Comparison of ENCODE assay signal across 23 mouse cellular contexts in genomic region chrX:104478041-104478440, GRCm38 (mm10). TPM values are rescaled to one million over a fixed set of nuclear protein-coding genes. Genes with fewer than 3 reads are reported as not detected.
DNase-seq lines count a peak whose midpoint lies in the region; ATAC-seq and TF ChIP-seq lines count a peak whose summit lies in the region.
"Had no signal": no experiment of that assay in that cellular context is flagged by ENCODE, and none has a peak within 500 bp of the region (broad histone marks: within the 10 kb centered on the region; RNA-seq: fewer than 3 reads in every experiment).

No protein-coding gene starts in this region.

- 23% methylated on average over 2 of the region's 2 CpGs for WGBS in kidney, postnatal 0 days

- no peaks in the 10 kb centered on the region for H3K27me3 ChIP-seq in kidney, postnatal 0 days (ENCODE audit: insufficient read depth, low read length)
- H3K27me3 ChIP-seq in MEL (ENCODE audit: control insufficient read depth in 1 of 2, insufficient read depth in 2 of 2, low read length in 2 of 2): no peaks in the 10 kb centered on the region

- no peaks in the 10 kb centered on the region for H3K4me1 ChIP-seq in kidney, postnatal 0 days (replicated peaks; ENCODE audit: insufficient read depth, low read length)
- no peaks in the 10 kb centered on the region for H3K4me1 ChIP-seq in MEL (ENCODE audit: control insufficient read depth in 1 of 2, insufficient read depth in 2 of 2, low read length in 2 of 2)
- H3K4me1 ChIP-seq: embryonic facial prominence, embryonic 12.5 days; forebrain, embryonic 12.5 days; heart, embryonic 10.5 days; hindbrain, embryonic 15.5 days; liver, embryonic 13.5 days; midbrain, embryonic 13.5 days had no signal

- no peak for ATAC-seq in kidney, postnatal 0 days (replicated peaks; ENCODE audit: low FRiP score, low read depth)
- ATAC-seq: midbrain, embryonic 13.5 days had no signal

- TF ChIP-seq CTCF in kidney, postnatal 0 days (IDR thresholded peaks at IDR 0.05; ENCODE audit: low read depth): no peak
- no peak for TF ChIP-seq CTCF in MEL (IDR thresholded peaks at IDR 0.05 in 2 of 3, conservative IDR thresholded peaks at IDR 0.05 in 1 of 3; ENCODE audit: control insufficient read depth in 1 of 3, insufficient read depth in 1 of 3, low read depth in 2 of 3, low read length in 3 of 3, poor library complexity in 1 of 3, severe bottlenecking in 1 of 3)

- no peak for TF ChIP-seq POLR2A in MEL (IDR thresholded peaks at IDR 0.05; ENCODE audit: control insufficient read depth in 1 of 2, insufficient read depth in 1 of 2, low read depth in 1 of 2, low read length in 2 of 2, poor library complexity in 1 of 2)

- H3K4me3 ChIP-seq in kidney, postnatal 0 days (replicated peaks; ENCODE audit: low read depth, low read length): no peak overlapping the region
- no peak overlapping the region for H3K4me3 ChIP-seq in MEL (ENCODE audit: control insufficient read depth in 1 of 2, insufficient read depth in 1 of 2, low read depth in 2 of 2, low read length in 2 of 2)
- H3K4me3 ChIP-seq: embryonic facial prominence, embryonic 12.5 days; erythroblast, embryonic 14.5 days; forebrain, embryonic 12.5 days; gastrocnemius, adult 2 months; heart, embryonic 10.5 days; hindbrain, embryonic 15.5 days; liver, embryonic 13.5 days; midbrain, embryonic 13.5 days had no signal

- no peaks in the 10 kb centered on the region for H3K9me3 ChIP-seq in kidney, postnatal 0 days (replicated peaks; ENCODE audit: low read length)
- H3K9me3 ChIP-seq in MEL (replicated peaks; ENCODE audit: insufficient read depth, low read length): no peaks in the 10 kb centered on the region
- H3K9me3 ChIP-seq: embryonic facial prominence, embryonic 12.5 days; forebrain, embryonic 12.5 days; heart, embryonic 10.5 days; hindbrain, embryonic 15.5 days; liver, embryonic 13.5 days; midbrain, embryonic 13.5 days had no signal

- no peak for TF ChIP-seq EP300 in MEL (IDR thresholded peaks at IDR 0.05; ENCODE audit: low read depth in 1 of 2, low read length in 2 of 2)

- H3K36me3 ChIP-seq in kidney, postnatal 0 days (ENCODE audit: insufficient read depth, low read length): no peaks in the 10 kb centered on the region
- H3K36me3 ChIP-seq in MEL (ENCODE audit: control insufficient read depth in 1 of 2, insufficient read depth in 2 of 2, low read length in 2 of 2): no peaks in the 10 kb centered on the region
- H3K36me3 ChIP-seq: embryonic facial prominence, embryonic 12.5 days; forebrain, embryonic 12.5 days; heart, embryonic 10.5 days; hindbrain, embryonic 15.5 days; liver, embryonic 13.5 days; midbrain, embryonic 13.5 days had no signal

- H3K9ac ChIP-seq in kidney, postnatal 0 days (ENCODE audit: low read depth, low read length): no peak overlapping the region
- no peak overlapping the region for H3K9ac ChIP-seq in MEL (ENCODE audit: control insufficient read depth, low read depth, low read length, poor library complexity, severe bottlenecking)
- H3K9ac ChIP-seq: embryonic facial prominence, embryonic 12.5 days; forebrain, embryonic 12.5 days; hindbrain, embryonic 15.5 days; liver, embryonic 13.5 days; midbrain, embryonic 13.5 days had no signal

- no peak overlapping the region for H3K4me2 ChIP-seq in kidney, postnatal 0 days (ENCODE audit: low read length)
- H3K4me2 ChIP-seq: embryonic facial prominence, embryonic 12.5 days; forebrain, embryonic 12.5 days; hindbrain, embryonic 15.5 days; liver, embryonic 13.5 days; midbrain, embryonic 13.5 days had no signal

- H3K79me2 ChIP-seq in MEL (ENCODE audit: control insufficient read depth, insufficient read depth, low read length, poor library complexity): peaks cover under 1% of the 10 kb centered on the region; the same call in 1 of the 2 replicates

- H3K27ac ChIP-seq in kidney, postnatal 0 days: no peak overlapping the region
- H3K27ac ChIP-seq in MEL (ENCODE audit: control insufficient read depth, low read depth, low read length): no peak overlapping the region
- H3K27ac ChIP-seq: embryonic facial prominence, embryonic 12.5 days; forebrain, embryonic 12.5 days; gastrocnemius, adult 2 months; heart, embryonic 10.5 days; hindbrain, embryonic 15.5 days; liver, embryonic 13.5 days; midbrain, embryonic 13.5 days had no signal

- TF ChIP-seq RAD21 in MEL (IDR thresholded peaks at IDR 0.05; ENCODE audit: low read depth, low read length): no peak

- peak; percentile 9 for DNase-seq in kidney, postnatal 0 days (ENCODE audit: low spot score)
- no peak for DNase-seq in kidney, postnatal 4 days
- DNase-seq in A20 (ENCODE audit: low read depth, low spot score) (peak; percentile 73), MEL (ENCODE audit: low read depth, low spot score) (peak; percentile 34)
- DNase-seq in mesoderm, embryonic 11.5 days (ENCODE audit: low read depth, low spot score): peak; percentile 1
- DNase-seq in heart, adult 18-20 months: no peak
- DNase-seq in thymus, postnatal 36 days: no peak
- DNase-seq: adrenal gland, postnatal 10 days; cerebellum, adult 18-20 months; cerebellum, postnatal 25 days; gastrocnemius, adult 2 months; kidney, adult 8-10 months; kidney, postnatal 25 days; liver, embryonic 13.5 days; lung, postnatal 10 days; right cerebral cortex, postnatal 25 days; spleen, adult 18-20 months had no signal

TF ChIP-seq in MEL, 35 proteins besides CTCF, POLR2A, EP300 and RAD21:
- TF ChIP-seq POLR2AphosphoS2 (IDR thresholded peaks at IDR 0.05; ENCODE audit: low read length): no peak
- no peak for TF ChIP-seq SMC3 (IDR thresholded peaks at IDR 0.05; ENCODE audit: low read depth, low read length)
- no peak for TF ChIP-seq HCFC1 (IDR thresholded peaks at IDR 0.05; ENCODE audit: low read depth, low read length)
- TF ChIP-seq USF2 (IDR thresholded peaks at IDR 0.05; ENCODE audit: borderline replicate concordance in 1 of 2, insufficient read depth in 1 of 2, low read depth in 1 of 2, low read length in 2 of 2): no peak
- TF ChIP-seq ZNF384 (IDR thresholded peaks at IDR 0.05; ENCODE audit: low read depth, low read length): no peak
- TF ChIP-seq CHD1 (IDR thresholded peaks at IDR 0.05; ENCODE audit: low read depth, low read length): no peak
- no peak for TF ChIP-seq SIN3A (IDR thresholded peaks at IDR 0.05; ENCODE audit: low read length)
- TF ChIP-seq USF1 (IDR thresholded peaks at IDR 0.05; ENCODE audit: low read depth, low read length): no peak
- no peak for TF ChIP-seq ZC3H11A (IDR thresholded peaks at IDR 0.05; ENCODE audit: low read depth, low read length)
- TF ChIP-seq ELF1 (IDR thresholded peaks at IDR 0.05; ENCODE audit: low read depth, low read length): no peak
- no peak for TF ChIP-seq CHD2 (IDR thresholded peaks at IDR 0.05; ENCODE audit: low read length)

RNA-seq across cellular contexts. Expression of gene Uprt, which starts 4.6 kb away (rescaled TPM):
- polyA plus RNA-seq in kidney, postnatal 0 days (2015; fragmentation: Nextera tagmentation; extraction: Ambion mirVana): 0.79 and 1.0 TPM in 2 replicates
- 7.1 and 7.2 TPM in 2 replicates for total RNA-seq in MEL (2012; rRNA removed)
- polyA plus RNA-seq in MEL (2012; ENCODE audit: insufficient read depth in 1 of 2, insufficient read length in 2 of 2, low read depth in 1 of 2, low replicate concordance in 2 of 2, missing spikeins in 1 of 2): 1 to 10 TPM in 1 of 2 experiments, not detected in 1; 4.4 TPM
- total RNA-seq in heart, adult 18-20 months (2021): 10 to 100 TPM in 1 of 2 experiments, 1 to 10 TPM in 1; 9.6 to 10.1 TPM
- polyA plus RNA-seq: erythroblast, embryonic 14.5 days had no signal

Comparison
In these comparisons a context has a peak if more than half of its experiments do, and no peak if none do; other contexts are left out.
1. DNase-seq: peak in kidney, postnatal 0 days (single experiment), A20 (single experiment), MEL (single experiment) and mesoderm, embryonic 11.5 days (single experiment); none in kidney, postnatal 4 days (0 of 2), heart, adult 18-20 months (0 of 2) and thymus, postnatal 36 days (0 of 2).